Mouse (Mus musculus): Measurements from ENCODE around the gene Tyms.

GRCm38 (mm10) chr5:30103340-30103739 lies 29.9 kb upstream of the Tyms start:
- TF ChIP-seq POLR2A (IDR thresholded peaks at IDR 0.05; ENCODE audit: insufficient read depth, low read length) (no peak), CTCF (IDR thresholded peaks at IDR 0.05; ENCODE audit: low read depth, low read length) (no peak)
